Mouse (Mus musculus) megakaryocyte, embryonic 14.5 days (primary cell): ENCODE data around the gene Lhpp.

Source experiments
- FLI1 ChIP-seq: IDR thresholded peaks from 2 replicates; pipeline ENCODE4 v1.6.1; 2012; ENCODE audit warnings: low read length, inconsistent platforms, mixed read lengths
- GATA1 ChIP-seq: IDR thresholded peaks from 3 replicates; pipeline ENCODE4 v1.6.1; 2012; ENCODE audit warnings: mixed read lengths, low read length, inconsistent platforms, borderline replicate concordance

DNA sequence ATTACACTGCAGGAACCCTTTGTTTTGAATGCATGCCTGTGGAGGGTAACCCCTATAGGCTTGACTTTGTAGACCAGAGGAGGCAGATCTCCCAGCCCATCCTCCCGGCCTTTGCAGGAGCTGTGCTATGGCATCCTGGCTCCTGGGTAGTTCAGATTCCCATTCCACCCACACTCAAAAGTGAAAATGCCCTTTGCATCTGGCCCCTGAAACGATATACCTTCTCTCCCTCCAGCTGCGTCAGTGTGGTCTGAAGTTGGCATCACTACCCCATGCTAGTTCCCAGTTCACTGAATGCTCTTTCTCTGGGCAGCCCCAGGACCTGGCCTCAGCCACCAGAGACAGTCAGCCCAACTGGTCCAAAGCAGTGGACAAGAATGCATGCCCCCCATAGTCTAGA lies 91.6 kb downstream of the Lhpp start:
- TF ChIP-seq GATA1 (no peak), FLI1 (no peak)
